Mouse (Mus musculus): Measurements from ENCODE around the gene Calb2. TPM values are rescaled to one million over a fixed set of nuclear protein-coding genes. Genes with fewer than 3 reads are reported as not detected.

The Calb2 gene
- total and polyA plus RNA-seq, 2 experiments = not detected

GRCm38 (mm10) chr8:110119715-110120114, 48.3 kb downstream of the Calb2 start:
- Histone ChIP-seq H3K27ac (replicated peaks; ENCODE audit: insufficient read depth, low read depth, low read length) (no peak overlapping the region), H3K36me3 (ENCODE audit: control insufficient read depth, insufficient read depth, low read length) (no peaks in the 10 kb centered on the region), H3K9ac (ENCODE audit: low read depth, low read length) (no peak overlapping the region), H3K4me3 (ENCODE audit: insufficient read depth, low read depth, low read length) (no peak overlapping the region), H3K4me1 (ENCODE audit: control insufficient read depth, insufficient read depth, low read length) (no peaks in the 10 kb centered on the region), H3K27me3 (ENCODE audit: control insufficient read depth, insufficient read depth, low read length) (no peaks in the 10 kb centered on the region), H3K79me2 (ENCODE audit: control insufficient read depth, insufficient read depth, low read length) (no peaks in the 10 kb centered on the region)
- peak; percentile 23; the same call in 1 of the 2 replicates for TF ChIP-seq CTCF (IDR thresholded peaks at IDR 0.05; ENCODE audit: low read depth, low read length)
- no peak for TF ChIP-seq POLR2A (IDR thresholded peaks at IDR 0.05; ENCODE audit: extremely low read depth, insufficient read depth, low read length)
- DNase-seq (ENCODE audit: extremely low read depth, low read depth, low spot score) = no peak
- 38% methylated on average over 6 of the region's 6 CpGs for WGBS

GRCm38 (mm10) chr8:110102653-110103052, 65.4 kb downstream of the Calb2 start, which contains the start of gene Gm17720:
Gene Gm17720 (minus strand): TSS chr8:110102753.
- Histone ChIP-seq H3K4me3 (ENCODE audit: insufficient read depth, low read depth, low read length) (no peak within 1 kb of the TSS), H3K9ac (ENCODE audit: low read depth, low read length) (no peak within 1 kb of the TSS), H3K27ac (replicated peaks; ENCODE audit: insufficient read depth, low read depth, low read length) (no peak within 1 kb of the TSS), H3K4me1 (ENCODE audit: control insufficient read depth, insufficient read depth, low read length) (no peaks in the 10 kb centered on the region), H3K79me2 (ENCODE audit: control insufficient read depth, insufficient read depth, low read length) (no peaks in the 10 kb centered on the region), H3K36me3 (ENCODE audit: control insufficient read depth, insufficient read depth, low read length) (no peaks in the 10 kb centered on the region), H3K27me3 (ENCODE audit: control insufficient read depth, insufficient read depth, low read length) (no peaks in the 10 kb centered on the region)
- WGBS = 67% methylated on average over 3 of the region's 3 CpGs
- DNase-seq (ENCODE audit: extremely low read depth, low read depth, low spot score) = no peak
- TF ChIP-seq POLR2A (IDR thresholded peaks at IDR 0.05; ENCODE audit: extremely low read depth, insufficient read depth, low read length) (no peak), CTCF (IDR thresholded peaks at IDR 0.05; ENCODE audit: low read depth, low read length) (no peak)

GRCm38 (mm10) chr8:110101676-110102075, 66.3 kb downstream of the Calb2 start:
- no peak overlapping the region for H3K27ac ChIP-seq (replicated peaks; ENCODE audit: insufficient read depth, low read depth, low read length)
- WGBS = 85% methylated on average over 15 of the region's 15 CpGs
- TF ChIP-seq CTCF (IDR thresholded peaks at IDR 0.05; ENCODE audit: low read depth, low read length) = no peak
- TF ChIP-seq POLR2A (IDR thresholded peaks at IDR 0.05; ENCODE audit: extremely low read depth, insufficient read depth, low read length) = no peak
- H3K79me2 ChIP-seq (ENCODE audit: control insufficient read depth, insufficient read depth, low read length) = no peaks in the 10 kb centered on the region
- no peaks in the 10 kb centered on the region for H3K36me3 ChIP-seq (ENCODE audit: control insufficient read depth, insufficient read depth, low read length)
- H3K9ac ChIP-seq (ENCODE audit: low read depth, low read length) = no peak overlapping the region
- H3K27me3 ChIP-seq (ENCODE audit: control insufficient read depth, insufficient read depth, low read length) = no peaks in the 10 kb centered on the region
- no peaks in the 10 kb centered on the region for H3K4me1 ChIP-seq (ENCODE audit: control insufficient read depth, insufficient read depth, low read length)
- DNase-seq (ENCODE audit: extremely low read depth, low read depth, low spot score) = no peak
- no peak overlapping the region for H3K4me3 ChIP-seq (ENCODE audit: insufficient read depth, low read depth, low read length)

- Histone ChIP-seq H3K9ac (ENCODE audit: low read depth, low read length) (no peak within 1 kb of the TSS), H3K4me1 (ENCODE audit: control insufficient read depth, insufficient read depth, low read length) (no peaks in the 10 kb centered on the region), H3K36me3 (ENCODE audit: control insufficient read depth, insufficient read depth, low read length) (no peaks in the 10 kb centered on the region), H3K79me2 (ENCODE audit: control insufficient read depth, insufficient read depth, low read length) (no peaks in the 10 kb centered on the region), H3K4me3 (ENCODE audit: insufficient read depth, low read depth, low read length) (no peak within 1 kb of the TSS), H3K27ac (replicated peaks; ENCODE audit: insufficient read depth, low read depth, low read length) (no peak within 1 kb of the TSS), H3K27me3 (ENCODE audit: control insufficient read depth, insufficient read depth, low read length) (no peaks in the 10 kb centered on the region)
- DNase-seq (ENCODE audit: extremely low read depth, low read depth, low spot score) = no peak
- WGBS = 86% methylated on average over 12 of the region's 12 CpGs
- TF ChIP-seq POLR2A (IDR thresholded peaks at IDR 0.05; ENCODE audit: extremely low read depth, insufficient read depth, low read length) = no peak
- TF ChIP-seq CTCF (IDR thresholded peaks at IDR 0.05; ENCODE audit: low read depth, low read length) = no peak
Observed at GRCm38 (mm10) chr8:110100907-110101306, 67.1 kb downstream of the Calb2 start, which contains the start of gene Gm21964. Gene Gm21964 (plus strand): TSS chr8:110101207.

- Histone ChIP-seq H3K4me1 (ENCODE audit: control insufficient read depth, insufficient read depth, low read length) (no peaks in the 10 kb centered on the region), H3K4me3 (ENCODE audit: insufficient read depth, low read depth, low read length) (no peak overlapping the region), H3K27me3 (ENCODE audit: control insufficient read depth, insufficient read depth, low read length) (no peaks in the 10 kb centered on the region), H3K36me3 (ENCODE audit: control insufficient read depth, insufficient read depth, low read length) (peaks cover 17% of the 10 kb centered on the region), H3K27ac (replicated peaks; ENCODE audit: insufficient read depth, low read depth, low read length) (no peak overlapping the region), H3K9ac (ENCODE audit: low read depth, low read length) (no peak overlapping the region), H3K79me2 (ENCODE audit: control insufficient read depth, insufficient read depth, low read length) (no peaks in the 10 kb centered on the region)
- DNase-seq (ENCODE audit: extremely low read depth, low read depth, low spot score) = peak; percentile 71
- TF ChIP-seq POLR2A (IDR thresholded peaks at IDR 0.05; ENCODE audit: extremely low read depth, insufficient read depth, low read length) = no peak
- TF ChIP-seq CTCF (IDR thresholded peaks at IDR 0.05; ENCODE audit: low read depth, low read length) = no peak
- 17% methylated on average over 1 of the region's 1 CpGs for WGBS
Observed at GRCm38 (mm10) chr8:110091869-110092268, 76.1 kb downstream of the Calb2 start.

Other genes with a start within 250 kb of the Calb2 start
- 0.37 and 0.81 TPM in 2 replicates for gene Marveld3, start 206.0 kb downstream of the Calb2 start, total RNA-seq (2014; rRNA removed)
- 0.23 and 0.70 TPM in 2 replicates for gene Marveld3, start 206.0 kb downstream of the Calb2 start, polyA plus RNA-seq (2012; rRNA removed)
- 815 and 1,088 TPM in 2 replicates for gene Tat, start 177.8 kb downstream of the Calb2 start, total RNA-seq (2014; rRNA removed)
- 868 and 1,411 TPM in 2 replicates for gene Tat, start 177.8 kb downstream of the Calb2 start, polyA plus RNA-seq (2012; rRNA removed)
- 0.18 and 0.20 TPM in 2 replicates for gene Chst4, start 128.5 kb downstream of the Calb2 start, total RNA-seq (2014; rRNA removed)
- gene Chst4, start 128.5 kb downstream of the Calb2 start, polyA plus RNA-seq (2012; rRNA removed) = 0.22 and 0.39 TPM in 2 replicates
- gene Zfp612, start 88.5 kb downstream of the Calb2 start, total RNA-seq (2014; rRNA removed) = 4.1 and 4.6 TPM in 2 replicates
- gene Zfp612, start 88.5 kb downstream of the Calb2 start, polyA plus RNA-seq (2012; rRNA removed) = 1.2 and 1.5 TPM in 2 replicates
- gene Gm21964, start 67.0 kb downstream of the Calb2 start, total RNA-seq (2014; rRNA removed) = not detected in 2 replicates
- gene Gm21964, start 67.0 kb downstream of the Calb2 start, polyA plus RNA-seq (2012; rRNA removed) = not detected in 2 replicates
- not detected in 2 replicates for gene Gm17720, start 65.5 kb downstream of the Calb2 start, total RNA-seq (2014; rRNA removed)
- gene Gm17720, start 65.5 kb downstream of the Calb2 start, polyA plus RNA-seq (2012; rRNA removed) = not detected in 2 replicates
- 3.3 and 3.7 TPM in 2 replicates for gene Cmtr2, start 47.5 kb upstream of the Calb2 start, total RNA-seq (2014; rRNA removed)
- 1.6 and 1.7 TPM in 2 replicates for gene Cmtr2, start 47.5 kb upstream of the Calb2 start, polyA plus RNA-seq (2012; rRNA removed)
- under 0.01 TPM in 1 of 2 replicates, not detected in the other for gene Hydin, start 98.8 kb upstream of the Calb2 start, total RNA-seq (2014; rRNA removed)
- not detected in 2 replicates for gene Hydin, start 98.8 kb upstream of the Calb2 start, polyA plus RNA-seq (2012; rRNA removed)